Mouse (Mus musculus): ENCODE measurements around the gene Ei24.

DNA sequence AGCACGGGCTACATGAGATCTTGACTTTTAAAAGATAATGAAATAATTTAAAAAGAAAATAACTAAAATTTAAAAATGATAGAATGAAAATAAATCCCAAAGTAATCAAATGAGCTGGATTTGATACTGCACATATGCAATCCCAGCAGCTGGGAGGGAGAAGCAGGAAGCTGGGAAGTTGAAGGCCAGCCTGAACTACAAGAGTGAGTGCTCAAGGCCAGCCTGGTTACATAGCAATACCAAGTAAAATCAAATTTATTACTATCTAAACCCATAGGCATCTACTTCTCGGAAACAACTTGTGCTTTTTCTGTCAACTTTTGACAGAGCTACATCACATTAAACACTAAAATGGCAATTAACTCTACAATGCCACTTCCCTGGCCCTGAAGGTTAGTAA, 13.3 kb downstream of the Ei24 start:
- TF ChIP-seq POLR2A (IDR thresholded peaks at IDR 0.05; ENCODE audit: low read depth, low read length) (no peak), CTCF (conservative IDR thresholded peaks at IDR 0.05; ENCODE audit: insufficient read depth, insufficient read length, low read depth, low read length) (no peak)
